Mouse (Mus musculus): ENCODE measurements around the gene Ttll10. TPM values are rescaled to one million over a fixed set of nuclear protein-coding genes. Genes with fewer than 3 reads are reported as not detected.

Gene Ttll10
- not detected in 2 replicates for polyA plus RNA-seq (2021; fragmentation: Nextera tagmentation)
- long read RNA-seq, experiment 1, result 0 reads
- long read RNA-seq, experiment 2, result 0 reads

DNA sequence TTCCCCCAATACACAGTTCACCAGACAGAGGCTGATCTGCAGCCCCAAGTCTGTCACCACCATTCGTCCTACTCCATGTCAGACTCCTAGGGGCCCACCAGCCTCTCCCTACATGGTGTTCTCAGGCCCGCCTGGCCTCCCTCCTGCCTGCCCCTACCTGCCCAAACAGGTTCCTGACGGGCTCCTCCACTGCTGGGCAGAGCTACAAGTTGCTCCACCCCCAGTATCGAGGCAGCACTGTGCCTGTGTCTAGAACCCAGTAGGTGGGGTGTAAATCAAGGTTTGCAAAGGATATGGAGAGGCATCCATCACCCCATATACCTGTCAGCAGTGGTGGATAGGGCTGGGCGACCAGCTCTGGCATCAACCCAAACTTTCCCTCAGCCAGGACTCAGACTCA lies at the start of gene Ttll10:
Gene Ttll10, minus strand, starts transcription at position 154 of the 400 bp plus-strand sequence.

GRCm38 (mm10) chr4:156026013-156026412 lies 33.2 kb downstream of the Ttll10 start, which contains the start of gene Tnfrsf18:
Gene Tnfrsf18, plus strand, starts transcription at chr4:156026164.

GRCm38 (mm10) chr4:156013637-156014036 lies 45.6 kb downstream of the Ttll10 start, which contains the start of gene Tnfrsf4:
Gene Tnfrsf4, plus strand, starts transcription at chr4:156013843.

GRCm38 (mm10) chr4:155992241-155992905 lies 66.8 kb downstream of the Ttll10 start, which contains the start of the genes B3galt6 and Sdf4:
Gene B3galt6, minus strand, starts transcription at chr4:155992649.
Gene Sdf4, plus strand, starts transcription at chr4:155992872.

Other genes with a start within 250 kb of the Ttll10 start
- 19.6 and 23.2 TPM in 2 replicates for gene Ccnl2, start 246.9 kb downstream of the Ttll10 start, polyA plus RNA-seq (2021; fragmentation: Nextera tagmentation)
- gene Aurkaip1, start 228.1 kb downstream of the Ttll10 start, polyA plus RNA-seq (2021; fragmentation: Nextera tagmentation), result 248 and 249 TPM in 2 replicates
- gene Mxra8, start 219.7 kb downstream of the Ttll10 start, polyA plus RNA-seq (2021; fragmentation: Nextera tagmentation), result 5.9 and 6.5 TPM in 2 replicates
- 5.4 and 6.3 TPM in 2 replicates for gene Dvl1, start 212.0 kb downstream of the Ttll10 start, polyA plus RNA-seq (2021; fragmentation: Nextera tagmentation)
- 0.12 and 0.13 TPM in 2 replicates for gene Tas1r3, start 196.1 kb downstream of the Ttll10 start, polyA plus RNA-seq (2021; fragmentation: Nextera tagmentation)
- gene Cptp, start 190.0 kb downstream of the Ttll10 start, polyA plus RNA-seq (2021; fragmentation: Nextera tagmentation), result 13.1 and 21.5 TPM in 2 replicates
- 31.0 and 41.2 TPM in 2 replicates for gene Ints11, start 189.9 kb downstream of the Ttll10 start, polyA plus RNA-seq (2021; fragmentation: Nextera tagmentation)
- gene Pusl1, start 167.6 kb downstream of the Ttll10 start, polyA plus RNA-seq (2021; fragmentation: Nextera tagmentation), result 54.5 and 56.4 TPM in 2 replicates
- 19.6 and 35.6 TPM in 2 replicates for gene Acap3, start 167.6 kb downstream of the Ttll10 start, polyA plus RNA-seq (2021; fragmentation: Nextera tagmentation)
- gene Ube2j2, start 115.6 kb downstream of the Ttll10 start, polyA plus RNA-seq (2021; fragmentation: Nextera tagmentation), result 30.5 and 85.4 TPM in 2 replicates
- 32.4 and 35.5 TPM in 2 replicates for gene C1qtnf12, start 97.1 kb downstream of the Ttll10 start, polyA plus RNA-seq (2021; fragmentation: Nextera tagmentation)
- gene B3galt6, start 66.8 kb downstream of the Ttll10 start, polyA plus RNA-seq (2021; fragmentation: Nextera tagmentation), result 21.1 and 25.1 TPM in 2 replicates
- 147 and 170 TPM in 2 replicates for gene Sdf4, start 66.5 kb downstream of the Ttll10 start, polyA plus RNA-seq (2021; fragmentation: Nextera tagmentation)
- gene Tnfrsf4, start 45.6 kb downstream of the Ttll10 start, polyA plus RNA-seq (2021; fragmentation: Nextera tagmentation), result 0.29 and 0.39 TPM in 2 replicates
- 0.38 and 0.67 TPM in 2 replicates for gene Tnfrsf18, start 33.2 kb downstream of the Ttll10 start, polyA plus RNA-seq (2021; fragmentation: Nextera tagmentation)
- gene 9430015G10Rik, start 50.6 kb upstream of the Ttll10 start, polyA plus RNA-seq (2021; fragmentation: Nextera tagmentation), result 5.7 and 8.9 TPM in 2 replicates
- 0.06 and 0.13 TPM in 2 replicates for gene Rnf223, start 71.1 kb upstream of the Ttll10 start, polyA plus RNA-seq (2021; fragmentation: Nextera tagmentation)
- 12.9 and 13.2 TPM in 2 replicates for gene Agrn, start 138.1 kb upstream of the Ttll10 start, polyA plus RNA-seq (2021; fragmentation: Nextera tagmentation)
- gene Isg15, start 141.4 kb upstream of the Ttll10 start, polyA plus RNA-seq (2021; fragmentation: Nextera tagmentation), result 0.48 and 3.8 TPM in 2 replicates
- 1.5 and 1.6 TPM in 2 replicates for gene AW011738, start 143.9 kb upstream of the Ttll10 start, polyA plus RNA-seq (2021; fragmentation: Nextera tagmentation)
- gene Perm1, start 156.5 kb upstream of the Ttll10 start, polyA plus RNA-seq (2021; fragmentation: Nextera tagmentation), result 0.33 and 0.35 TPM in 2 replicates
- gene Plekhn1, start 175.4 kb upstream of the Ttll10 start, polyA plus RNA-seq (2021; fragmentation: Nextera tagmentation), result 3.7 and 15.2 TPM in 2 replicates
- gene Noc2l, start 176.6 kb upstream of the Ttll10 start, polyA plus RNA-seq (2021; fragmentation: Nextera tagmentation), result 11.3 and 34.1 TPM in 2 replicates
- gene Samd11, start 196.2 kb upstream of the Ttll10 start, polyA plus RNA-seq (2021; fragmentation: Nextera tagmentation), result 0.66 and 0.77 TPM in 2 replicates